Mouse (Mus musculus): ENCODE measurements around the gene Sry. TPM values are rescaled to one million over a fixed set of nuclear protein-coding genes. Genes with fewer than 3 reads are reported as not detected.

The Sry gene
- polyA plus RNA-seq (2015; fragmentation: Nextera tagmentation; extraction: Ambion mirVana): not detected in 2 replicates

DNA sequence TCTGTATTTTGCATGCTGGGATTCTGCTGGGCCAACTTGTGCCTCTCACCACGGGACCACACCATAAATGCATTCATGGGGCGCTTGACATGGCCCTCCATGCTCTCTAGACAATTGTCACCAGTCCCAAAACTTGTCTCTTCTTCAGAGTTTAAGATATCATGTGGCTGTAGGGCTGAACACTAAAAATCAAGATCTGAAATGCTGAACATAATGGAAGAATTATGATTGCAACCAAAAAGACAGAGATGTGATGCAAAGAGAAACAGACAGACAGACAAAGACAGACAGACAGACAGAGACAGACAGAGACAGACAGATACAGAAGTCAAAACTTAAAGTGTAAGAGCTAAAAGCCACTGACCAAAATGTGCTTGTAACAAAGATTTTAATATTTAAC, at the start of gene Sry:
Gene Sry (minus strand): TSS at position 101 of the 400 bp plus-strand sequence.
- 49% methylated on average over 2 of the region's 2 CpGs for WGBS
- H3K36me3 ChIP-seq (ENCODE audit: control insufficient read depth, insufficient read depth, low read length): no peaks in the 10 kb centered on the region
- no peak within 1 kb of the TSS for H3K4me3 ChIP-seq (ENCODE audit: low read depth, low read length)
- TF ChIP-seq CTCF (IDR thresholded peaks at IDR 0.05; ENCODE audit: low read depth): no peak
- no peak for TF ChIP-seq EP300 (optimal IDR thresholded peaks at IDR 0.05)
- DNase-seq (ENCODE audit: low spot score) (no peak), ATAC-seq (ENCODE audit: low FRiP score, low TSS enrichment) (no peak)
- no peaks in the 10 kb centered on the region for H3K4me1 ChIP-seq (replicated peaks; ENCODE audit: control insufficient read depth, insufficient read depth)
- H3K9me3 ChIP-seq (ENCODE audit: control insufficient read depth, low read length): no peaks in the 10 kb centered on the region
- no peak within 1 kb of the TSS for H3K27ac ChIP-seq (replicated peaks)
- no peaks in the 10 kb centered on the region for H3K27me3 ChIP-seq (ENCODE audit: control insufficient read depth, insufficient read depth, low read length)
- no peak within 1 kb of the TSS for H3K9ac ChIP-seq (ENCODE audit: low read length)
- H3K4me2 ChIP-seq (replicated peaks; ENCODE audit: low read depth): no peak within 1 kb of the TSS

Other genes starting within 250 kb of the Sry start
- gene H2al2c, start 64.6 kb downstream of the Sry start, polyA plus RNA-seq (2015; fragmentation: Nextera tagmentation; extraction: Ambion mirVana): not detected in 2 replicates
- not detected in 2 replicates for gene H2al2b, start 57.0 kb upstream of the Sry start, polyA plus RNA-seq (2015; fragmentation: Nextera tagmentation; extraction: Ambion mirVana)
- gene Gm4064, start 132.5 kb upstream of the Sry start, polyA plus RNA-seq (2015; fragmentation: Nextera tagmentation; extraction: Ambion mirVana): not detected in 2 replicates
- gene Rbmy, start 167.0 kb upstream of the Sry start, polyA plus RNA-seq (2015; fragmentation: Nextera tagmentation; extraction: Ambion mirVana): not detected in 2 replicates
- not detected in 2 replicates for gene Gm10256, start 167.0 kb upstream of the Sry start, polyA plus RNA-seq (2015; fragmentation: Nextera tagmentation; extraction: Ambion mirVana)
- gene Gm10352, start 237.3 kb upstream of the Sry start, polyA plus RNA-seq (2015; fragmentation: Nextera tagmentation; extraction: Ambion mirVana): not detected in 2 replicates

Data from stomach, postnatal 0 days (tissue).